Mouse (Mus musculus) neural tube, embryonic 11.5 days (tissue): ENCODE measurements at regions not wholly inside any gene's neighbourhood (a gene's known extent, or its start where the extent isn't known, plus 50 kb on each side); places are given as distances from the start of the nearest gene placed in this dataset.

Source experiments
- ATAC-seq: fragments of 200-750 bp; cut with Nextera tagmentation; 2 replicates; pipeline ENCODE4 v1.8.0; 2017; ENCODE audit warnings: moderate number of reproducible peaks, mild to moderate bottlenecking, moderate TSS enrichment, moderate library complexity; ENCODE audit not compliant: insufficient read depth, low FRiP score, low TSS enrichment
- DNase-seq: peaks from one replicate; pipeline ENCODE4 v3.0.0-alpha.2; 2015; ENCODE audit warnings: low spot score
- H3K27ac ChIP-seq: fragments of 300-500 bp; sonication (generic); 2 replicates; pipeline ENCODE4 v1.5.1; 2014; ENCODE audit warnings: low read depth, mild to moderate bottlenecking, low read length
- H3K27me3 ChIP-seq: fragments of 300-500 bp; sonication (generic); 2 replicates; pipeline ENCODE4 v1.6.1; 2014; ENCODE audit warnings: mild to moderate bottlenecking, low read length, mixed read lengths; ENCODE audit not compliant: control insufficient read depth, insufficient read depth
- H3K36me3 ChIP-seq: fragments of 300-500 bp; sonication (generic); 2 replicates; pipeline ENCODE4 v1.6.1; 2014; ENCODE audit warnings: mild to moderate bottlenecking, low read length, moderate library complexity, mixed read lengths; ENCODE audit not compliant: control insufficient read depth, insufficient read depth
- H3K4me1 ChIP-seq: fragments of 300-500 bp; sonication (generic); 2 replicates; pipeline ENCODE4 v1.6.1; 2014; ENCODE audit warnings: low read length, mixed read lengths; ENCODE audit not compliant: control insufficient read depth, insufficient read depth
- H3K4me2 ChIP-seq: fragments of 300-500 bp; sonication (generic); 2 replicates; pipeline ENCODE4 v1.6.1; 2014; ENCODE audit warnings: low read depth, mild to moderate bottlenecking, moderate library complexity
- H3K4me3 ChIP-seq: fragments of 300-500 bp; sonication (generic); 2 replicates; pipeline ENCODE4 v1.5.1; 2014; ENCODE audit warnings: low read depth, low read length
- H3K9ac ChIP-seq: fragments of 300-500 bp; sonication (generic); 2 replicates; pipeline ENCODE4 v1.6.1; 2014; ENCODE audit warnings: mild to moderate bottlenecking, low read length
- H3K9me3 ChIP-seq: fragments of 300-500 bp; sonication (generic); 2 replicates; pipeline ENCODE4 v1.6.1; 2016; ENCODE audit warnings: low read length; ENCODE audit not compliant: control insufficient read depth
- WGBS: fragments of 180-500 bp; shearing (Covaris S2); extraction: QIAGEN DNeasy Blood & Tissue Kit; methylation state at CpG from one replicate; pipeline ENCODE4 v1.1.7; 2014; 5-methylcytosine and 5-hydroxymethylcytosine counted together

- Histone ChIP-seq H3K36me3 (no peaks in the 10 kb centered on the region), H3K4me3 (no peak overlapping the region), H3K9ac (no peak overlapping the region), H3K4me1 (no peaks in the 10 kb centered on the region), H3K9me3 (no peaks in the 10 kb centered on the region), H3K4me2 (no peak overlapping the region), H3K27me3 (no peaks in the 10 kb centered on the region), H3K27ac (no peak overlapping the region)
- 80% methylated on average over 6 of the region's 6 CpGs for WGBS
- ATAC-seq (no peak), DNase-seq (no peak)
These were observed 51.2 kb upstream of the Pja2 start for GRCm38 (mm10) chr17:64382894-64383293.

GRCm38 (mm10) chr17:64383600-64383999, 51.9 kb upstream of the Pja2 start:
- Histone ChIP-seq H3K4me3 (no peak overlapping the region), H3K27me3 (no peaks in the 10 kb centered on the region), H3K4me1 (no peaks in the 10 kb centered on the region), H3K27ac (no peak overlapping the region), H3K36me3 (no peaks in the 10 kb centered on the region), H3K9ac (no peak overlapping the region), H3K9me3 (no peaks in the 10 kb centered on the region), H3K4me2 (no peak overlapping the region)
- no peak for DNase-seq
- no peak for ATAC-seq
- WGBS, result 90% methylated on average over 11 of the region's 11 CpGs

- Histone ChIP-seq H3K4me3 (no peak overlapping the region), H3K9me3 (no peaks in the 10 kb centered on the region), H3K9ac (no peak overlapping the region), H3K27ac (no peak overlapping the region), H3K36me3 (no peaks in the 10 kb centered on the region), H3K27me3 (no peaks in the 10 kb centered on the region), H3K4me1 (no peaks in the 10 kb centered on the region), H3K4me2 (no peak overlapping the region)
- WGBS, result 79% methylated on average over 1 of the region's 1 CpGs
- ATAC-seq (no peak), DNase-seq (no peak)
These were observed 58.6 kb upstream of the Pja2 start for GRCm38 (mm10) chr17:64390349-64390748.

GRCm38 (mm10) chr17:64397254-64397897, 65.7 kb upstream of the Pja2 start:
- no peak for DNase-seq
- no peaks in the 10 kb centered on the region for H3K27me3 ChIP-seq
- H3K27ac ChIP-seq, result no peak overlapping the region
- H3K36me3 ChIP-seq, result no peaks in the 10 kb centered on the region
- 61% methylated on average over 12 of the region's 12 CpGs for WGBS
- ATAC-seq, result no peak
- no peaks in the 10 kb centered on the region for H3K9me3 ChIP-seq
- H3K4me2 ChIP-seq, result no peak overlapping the region
- no peak overlapping the region for H3K9ac ChIP-seq
- H3K4me3 ChIP-seq, result no peak overlapping the region
- H3K4me1 ChIP-seq, result no peaks in the 10 kb centered on the region

GRCm38 (mm10) chr17:64398114-64398692, 66.5 kb upstream of the Pja2 start:
- Histone ChIP-seq H3K36me3 (no peaks in the 10 kb centered on the region), H3K27ac (no peak overlapping the region), H3K9me3 (no peaks in the 10 kb centered on the region), H3K9ac (no peak overlapping the region), H3K27me3 (no peaks in the 10 kb centered on the region), H3K4me1 (no peaks in the 10 kb centered on the region), H3K4me2 (no peak overlapping the region), H3K4me3 (no peak overlapping the region)
- WGBS, result 77% methylated on average over 9 of the region's 9 CpGs
- DNase-seq, result no peak
- no peak for ATAC-seq

- Histone ChIP-seq H3K9me3 (no peaks in the 10 kb centered on the region), H3K27ac (no peak overlapping the region), H3K4me3 (no peak overlapping the region), H3K9ac (no peak overlapping the region), H3K27me3 (no peaks in the 10 kb centered on the region), H3K4me1 (no peaks in the 10 kb centered on the region), H3K4me2 (no peak overlapping the region), H3K36me3 (no peaks in the 10 kb centered on the region)
- ATAC-seq (no peak), DNase-seq (no peak)
- 67% methylated on average over 3 of the region's 3 CpGs for WGBS
These were observed 67.0 kb upstream of the Pja2 start for GRCm38 (mm10) chr17:64398708-64399107.

GRCm38 (mm10) chr17:64406742-64407254, 75.1 kb upstream of the Pja2 start:
- Histone ChIP-seq H3K4me3 (no peak overlapping the region), H3K9ac (no peak overlapping the region), H3K27ac (no peak overlapping the region), H3K36me3 (no peaks in the 10 kb centered on the region), H3K9me3 (no peaks in the 10 kb centered on the region), H3K27me3 (no peaks in the 10 kb centered on the region), H3K4me2 (no peak overlapping the region), H3K4me1 (no peaks in the 10 kb centered on the region)
- no peak for ATAC-seq
- DNase-seq, result no peak
- WGBS, result 57% methylated on average over 5 of the region's 5 CpGs

GRCm38 (mm10) chr17:64407255-64408011, 75.7 kb upstream of the Pja2 start:
- Histone ChIP-seq H3K27ac (no peak overlapping the region), H3K4me3 (no peak overlapping the region), H3K9ac (no peak overlapping the region), H3K27me3 (no peaks in the 10 kb centered on the region), H3K4me2 (no peak overlapping the region), H3K9me3 (no peaks in the 10 kb centered on the region), H3K4me1 (no peaks in the 10 kb centered on the region), H3K36me3 (no peaks in the 10 kb centered on the region)
- ATAC-seq (no peak), DNase-seq (no peak)
- WGBS, result 42% methylated on average over 13 of the region's 13 CpGs
